Mouse (Mus musculus) myocyte (in vitro differentiated cells): ENCODE results near the gene Pfkfb3. TPM values are rescaled to one million over a fixed set of nuclear protein-coding genes. Genes with fewer than 3 reads are reported as not detected.

ENCODE experiments used
- H3K27me3 ChIP-seq: one replicate; pipeline ENCODE4 v1.6.1; 2011; ENCODE audit not compliant: control insufficient read depth, insufficient read depth, insufficient read length
- H3K36me3 ChIP-seq: one replicate; pipeline ENCODE4 v1.6.1; 2011; ENCODE audit not compliant: control insufficient read depth, insufficient read depth
- H3K4me2 ChIP-seq: one replicate; pipeline ENCODE4 v1.6.1; 2011; ENCODE audit warnings: low read depth, control low read depth
- H3K4me3 ChIP-seq: one replicate; pipeline ENCODE4 v1.5.1; 2011; ENCODE audit warnings: mild to moderate bottlenecking, control low read depth, moderate library complexity
- H3K79me2 ChIP-seq: one replicate; pipeline ENCODE4 v1.6.1; 2011; ENCODE audit not compliant: control insufficient read depth, insufficient read depth
- H3ac ChIP-seq: one replicate; pipeline ENCODE4 v1.6.1; 2011; ENCODE audit not compliant: control insufficient read depth, insufficient read length
- CEBPB ChIP-seq: IDR thresholded peaks from 2 replicates; pipeline ENCODE4 v1.6.1; 2011; ENCODE audit warnings: mild to moderate bottlenecking, moderate library complexity; ENCODE audit not compliant: poor library complexity, insufficient read depth, severe bottlenecking
- E2F4 ChIP-seq: IDR thresholded peaks from one replicate; pipeline ENCODE4 v1.6.1; 2011; ENCODE audit warnings: mild to moderate bottlenecking, control low read depth, moderate library complexity; ENCODE audit not compliant: insufficient read depth
- MAX ChIP-seq: IDR thresholded peaks from one replicate; pipeline ENCODE4 v1.6.1; 2011; ENCODE audit warnings: low read depth, mild to moderate bottlenecking, control low read depth
- MYOD1 ChIP-seq, 3 experiments: IDR thresholded peaks; one replicate each; pipeline ENCODE4 v1.6.1; 2011; ENCODE audit warnings: control low read depth in 2 of 3, low read depth in 2 of 3, mild to moderate bottlenecking in 2 of 3, moderate library complexity in 1 of 3; ENCODE audit not compliant: insufficient read length in 2 of 3, control insufficient read depth in 1 of 3
- MYOG ChIP-seq, 3 experiments: IDR thresholded peaks; one replicate each; pipeline ENCODE4 v1.6.1; 2011; ENCODE audit warnings: control low read depth in 2 of 3, low read depth in 2 of 3, mild to moderate bottlenecking in 2 of 3; ENCODE audit not compliant: insufficient read length in 2 of 3, control insufficient read depth in 1 of 3, insufficient read depth in 1 of 3
- POLR2A ChIP-seq: IDR thresholded peaks from one replicate; pipeline ENCODE4 v1.6.1; 2011; ENCODE audit warnings: low read depth, mild to moderate bottlenecking, control low read depth, moderate library complexity; ENCODE audit not compliant: insufficient read length
- POLR2AphosphoS2 ChIP-seq: IDR thresholded peaks from one replicate; pipeline ENCODE4 v1.6.1; 2011; ENCODE audit warnings: low read depth, control low read depth; ENCODE audit not compliant: insufficient read length
- REST ChIP-seq: IDR thresholded peaks from one replicate; pipeline ENCODE4 v1.6.1; 2011; ENCODE audit warnings: mild to moderate bottlenecking, control low read depth, moderate library complexity; ENCODE audit not compliant: insufficient read depth, insufficient read length
- SRF ChIP-seq: IDR thresholded peaks from one replicate; pipeline ENCODE4 v1.6.1; 2011; ENCODE audit warnings: low read depth; ENCODE audit not compliant: control insufficient read depth, insufficient read length
- TCF12 ChIP-seq: IDR thresholded peaks from one replicate; pipeline ENCODE4 v1.6.1; 2011; ENCODE audit warnings: mild to moderate bottlenecking, control low read depth; ENCODE audit not compliant: poor library complexity, insufficient read depth, severe bottlenecking
- TCF3 ChIP-seq: IDR thresholded peaks from one replicate; pipeline ENCODE4 v1.6.1; 2011; ENCODE audit warnings: low read depth, control low read depth; ENCODE audit not compliant: insufficient read length
- USF1 ChIP-seq: IDR thresholded peaks from one replicate; pipeline ENCODE4 v1.6.1; 2011; ENCODE audit warnings: low read depth, mild to moderate bottlenecking, control low read depth, moderate library complexity
- polyA plus RNA-seq: library from polyadenylated mRNA; unstranded; fragments of >200 nt; fragmentation: generic; extraction: Trizol; gene quantifications from one replicate; pipeline ENCODE4 v1.2.1, GENCODE M21; 2012; ENCODE audit warnings: missing spikeins

Pfkfb3 gene
- polyA plus RNA-seq, 1 experiment: 2.0 TPM

DNA sequence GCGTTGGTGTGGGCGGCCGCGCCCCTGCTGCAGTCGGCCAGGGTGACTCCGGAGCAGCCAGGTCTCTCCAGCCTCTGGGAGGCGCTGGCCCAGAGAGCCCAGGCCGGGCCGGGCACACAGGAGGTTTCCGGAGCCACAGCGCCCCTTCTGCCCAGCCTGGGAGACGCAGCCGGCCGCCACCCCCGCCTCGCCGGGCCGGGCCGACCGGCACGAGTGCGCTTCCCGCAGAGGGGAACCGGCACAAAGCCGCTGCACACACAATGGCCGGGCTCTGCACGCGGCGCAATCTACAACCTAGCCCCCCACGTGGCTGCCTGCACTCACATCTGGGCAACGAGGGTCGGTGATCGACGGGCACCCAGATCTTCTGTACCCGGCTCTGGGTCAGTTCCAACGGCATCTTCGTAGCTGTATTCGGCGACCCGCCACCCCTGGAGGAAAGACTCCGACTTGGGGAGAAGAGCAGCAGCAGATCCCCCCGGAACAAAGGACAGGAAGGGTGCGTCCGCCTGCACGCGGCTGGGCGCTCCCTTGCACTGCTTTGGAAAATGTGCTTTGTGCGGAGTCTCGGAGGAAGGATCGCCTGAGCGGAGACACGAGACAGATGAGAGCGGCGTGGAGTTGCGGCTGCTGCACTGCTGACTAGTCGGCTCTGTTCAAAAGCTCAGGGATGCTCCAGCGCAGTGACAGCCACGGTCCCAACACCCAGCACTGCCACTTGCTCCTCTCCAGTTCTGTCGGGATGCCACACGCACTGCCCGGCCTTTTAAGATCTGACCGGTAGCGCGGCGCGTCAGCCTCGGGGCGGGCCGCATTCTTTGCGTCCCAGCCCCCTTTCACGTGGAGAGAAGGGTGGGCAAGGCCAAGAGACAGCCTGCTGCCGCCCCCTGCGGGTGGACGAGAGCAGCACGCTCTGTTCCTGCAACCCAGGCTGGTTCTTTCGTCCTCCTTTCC, 52.3 kb downstream of the Pfkfb3 start:
- TF ChIP-seq MYOG (IDR thresholded peaks at IDR 0.05; ENCODE audit: control insufficient read depth in 1 of 3, insufficient read depth in 1 of 3, insufficient read length in 2 of 3, low read depth in 2 of 3): peak in 2 of 3 experiments; percentile 3 to 26
- TF ChIP-seq SRF: peak; percentile 13
- TF ChIP-seq TCF12: no peak
- TF ChIP-seq USF1: peak; percentile 14
- no peak for TF ChIP-seq MYOD1 (IDR thresholded peaks at IDR 0.05; ENCODE audit: control insufficient read depth in 1 of 3, insufficient read length in 2 of 3, low read depth in 2 of 3)
- peak; percentile 81 for TF ChIP-seq POLR2AphosphoS2
- no peak for TF ChIP-seq MAX
- no peak for TF ChIP-seq CEBPB
- no peak for TF ChIP-seq REST
- no peak for TF ChIP-seq E2F4
- TF ChIP-seq POLR2A: peak; percentile 87
- TF ChIP-seq TCF3: no peak
- peak overlapping the region; percentile 60 for H3K4me3 ChIP-seq
- no peaks in the 10 kb centered on the region for H3K79me2 ChIP-seq
- peak overlapping the region; percentile 11 for H3ac ChIP-seq
- no peaks in the 10 kb centered on the region for H3K36me3 ChIP-seq
- H3K27me3 ChIP-seq: no peaks in the 10 kb centered on the region
- peak overlapping the region; percentile 97 for H3K4me2 ChIP-seq

- peak overlapping the region; percentile 60 for H3K4me3 ChIP-seq
- peak overlapping the region; percentile 97 for H3K4me2 ChIP-seq
- peak overlapping the region; percentile 11 for H3ac ChIP-seq
- no peak for TF ChIP-seq SRF
- no peak for TF ChIP-seq POLR2A
- no peak for TF ChIP-seq MAX
- TF ChIP-seq CEBPB: no peak
- no peak for TF ChIP-seq TCF12
- no peak for TF ChIP-seq POLR2AphosphoS2
- no peak for TF ChIP-seq USF1
- TF ChIP-seq MYOD1 (IDR thresholded peaks at IDR 0.05; ENCODE audit: control insufficient read depth in 1 of 3, insufficient read length in 2 of 3, low read depth in 2 of 3): no peak
- TF ChIP-seq MYOG (IDR thresholded peaks at IDR 0.05; ENCODE audit: control insufficient read depth in 1 of 3, insufficient read depth in 1 of 3, insufficient read length in 2 of 3, low read depth in 2 of 3): no peak
- no peak for TF ChIP-seq REST
- TF ChIP-seq TCF3: no peak
- no peak for TF ChIP-seq E2F4
- no peaks in the 10 kb centered on the region for H3K27me3 ChIP-seq
- no peaks in the 10 kb centered on the region for H3K36me3 ChIP-seq
- H3K79me2 ChIP-seq: no peaks in the 10 kb centered on the region
These were observed 53.2 kb downstream of the Pfkfb3 start for GRCm38 (mm10) chr2:11500666-11501065.

- no peak overlapping the region for H3K4me2 ChIP-seq
- no peak overlapping the region for H3ac ChIP-seq
- no peaks in the 10 kb centered on the region for H3K79me2 ChIP-seq
- TF ChIP-seq MYOG (IDR thresholded peaks at IDR 0.05; ENCODE audit: control insufficient read depth in 1 of 3, insufficient read depth in 1 of 3, insufficient read length in 2 of 3, low read depth in 2 of 3): no peak
- no peak for TF ChIP-seq TCF3
- TF ChIP-seq POLR2A: no peak
- TF ChIP-seq MAX: no peak
- no peak for TF ChIP-seq REST
- TF ChIP-seq SRF: no peak
- no peaks in the 10 kb centered on the region for H3K36me3 ChIP-seq
- H3K27me3 ChIP-seq: no peaks in the 10 kb centered on the region
- no peak overlapping the region for H3K4me3 ChIP-seq
These were observed 57.3 kb downstream of the Pfkfb3 start for GRCm38 (mm10) chr2:11496601-11497031.

- H3K36me3 ChIP-seq: no peaks in the 10 kb centered on the region
- H3K4me2 ChIP-seq: no peak overlapping the region
- H3K79me2 ChIP-seq: no peaks in the 10 kb centered on the region
- no peaks in the 10 kb centered on the region for H3K27me3 ChIP-seq
- H3ac ChIP-seq: no peak overlapping the region
- no peak overlapping the region for H3K4me3 ChIP-seq
- TF ChIP-seq USF1: no peak
- TF ChIP-seq TCF12: no peak
- no peak for TF ChIP-seq SRF
- no peak for TF ChIP-seq CEBPB
These were observed 59.0 kb downstream of the Pfkfb3 start for GRCm38 (mm10) chr2:11494841-11495255.
